Mouse (Mus musculus): ENCODE data around the gene Nfic. TPM values are rescaled to one million over a fixed set of nuclear protein-coding genes. Genes with fewer than 3 reads are reported as not detected.
A peak's percentile ranks its signal among the peaks of the same experiment; 100 is the strongest.

The Nfic gene
- 10 to 100 TPM; 59.5 to 66.8 TPM for total RNA-seq (2021)

DNA sequence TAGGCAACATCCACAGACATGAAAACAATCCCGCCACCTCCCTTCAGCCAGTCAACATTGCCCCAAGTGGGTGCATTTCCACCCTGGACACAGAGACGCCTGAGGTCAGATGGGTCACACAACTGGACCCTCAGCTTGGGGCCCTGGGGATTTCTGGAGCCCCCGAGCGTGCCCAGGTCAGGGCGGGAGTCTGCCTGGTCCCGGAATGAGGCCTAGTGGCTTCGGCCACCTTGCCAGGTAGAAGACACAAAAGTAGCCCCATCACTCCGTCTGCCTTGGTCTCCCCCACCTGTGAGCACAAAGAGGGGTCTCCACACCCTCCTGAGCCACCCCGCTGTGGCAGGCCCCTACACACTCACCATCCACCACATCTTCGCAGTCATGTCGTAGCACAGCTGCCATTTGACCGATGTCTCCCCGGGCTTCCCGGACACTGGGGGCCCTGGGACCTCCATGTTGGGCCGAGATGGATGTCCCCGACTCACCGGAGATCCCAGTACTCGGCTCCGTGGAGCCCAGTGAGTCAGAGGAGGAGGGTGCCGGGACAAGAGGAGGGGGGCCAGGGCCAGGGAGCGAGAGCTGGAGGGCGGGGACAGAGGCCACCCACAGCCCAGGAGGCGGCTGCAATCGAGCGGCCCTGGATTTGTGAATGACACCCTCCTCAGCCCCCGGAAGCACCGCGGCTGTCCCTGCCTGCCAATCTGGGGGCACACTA lies at the start of gene Nfic:
Gene Nfic (minus strand): TSS at position 455 of the 715 bp plus-strand sequence.
- DNase-seq (ENCODE audit: extremely low spot score in 1 of 2, low spot score in 1 of 2), result peak in 1 of 2 experiments; percentile 8

GRCm38 (mm10) chr10:81502658-81503057 lies 47.2 kb upstream of the Nfic start:
- peak; percentile 98 to 99 for DNase-seq (ENCODE audit: extremely low spot score in 1 of 2, low spot score in 1 of 2)

DNA sequence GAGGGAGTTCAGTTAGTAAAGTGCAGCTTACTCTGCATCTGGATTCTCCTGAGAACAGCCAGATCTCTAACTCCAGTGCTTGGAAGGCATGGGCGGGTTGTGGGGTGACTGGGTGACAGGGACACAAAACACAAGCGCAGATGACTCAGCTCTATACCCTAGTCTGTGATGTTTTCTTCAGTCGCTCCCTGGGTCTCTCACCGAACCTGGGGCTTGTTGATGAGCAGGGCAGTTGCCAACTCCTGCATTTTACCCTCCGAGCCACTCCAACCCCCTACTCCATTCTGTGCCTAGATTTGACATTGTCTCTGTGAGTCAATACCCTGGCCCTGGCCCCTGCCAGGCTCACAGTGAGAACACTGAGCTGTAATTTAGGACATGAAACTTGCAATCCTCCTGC lies 46.4 kb upstream of the Nfic start:
- DNase-seq (ENCODE audit: extremely low spot score in 1 of 2, low spot score in 1 of 2), result no peak

GRCm38 (mm10) chr10:81500032-81500431 lies 44.6 kb upstream of the Nfic start, which contains the start of gene S1pr4:
S1pr4 (minus strand) TSS chr10:81500132.
- DNase-seq (ENCODE audit: extremely low spot score in 1 of 2, low spot score in 1 of 2), result no peak

DNA sequence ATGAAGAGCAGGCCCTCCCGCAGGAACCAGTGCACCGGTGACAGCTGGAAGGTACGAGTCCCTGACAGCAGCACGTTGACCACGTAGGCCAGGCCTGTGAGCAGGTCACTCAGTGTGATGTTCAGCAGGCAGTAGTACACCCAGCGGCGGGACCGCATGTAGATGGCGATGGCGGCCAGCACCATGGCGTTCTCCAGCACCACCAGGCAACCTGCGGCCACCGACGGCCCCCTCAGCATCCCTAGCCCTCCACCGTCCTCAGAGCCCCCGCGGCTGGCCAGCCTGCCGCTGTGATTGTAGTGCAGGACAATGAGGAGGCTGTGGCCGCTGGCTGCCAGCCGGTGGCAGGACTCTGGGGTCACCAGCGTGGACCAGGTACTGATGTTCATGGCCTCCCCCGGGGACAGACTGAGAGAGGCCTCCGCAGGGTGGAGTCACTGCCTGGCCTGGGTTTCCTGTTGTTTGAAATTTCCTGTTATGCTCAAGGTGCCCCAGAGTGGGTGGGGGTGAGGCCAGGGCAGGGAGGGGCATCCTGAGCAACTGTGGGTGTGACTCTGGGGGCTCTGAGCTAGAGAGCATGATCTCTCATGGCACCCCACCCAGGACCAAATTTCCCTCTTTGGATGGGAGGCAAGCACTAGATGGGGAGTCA lies 43.9 kb upstream of the Nfic start:
- no peak for DNase-seq (ENCODE audit: extremely low spot score in 1 of 2, low spot score in 1 of 2)

- DNase-seq (ENCODE audit: extremely low spot score in 1 of 2, low spot score in 1 of 2), result no peak
Observed at GRCm38 (mm10) chr10:81498316-81499249, 43.1 kb upstream of the Nfic start.

- no peak for DNase-seq (ENCODE audit: extremely low spot score in 1 of 2, low spot score in 1 of 2)
Observed at GRCm38 (mm10) chr10:81497401-81498270, 42.2 kb upstream of the Nfic start.

- DNase-seq (ENCODE audit: extremely low spot score in 1 of 2, low spot score in 1 of 2), result no peak
Observed at GRCm38 (mm10) chr10:81496969-81497368, 41.5 kb upstream of the Nfic start.

DNA sequence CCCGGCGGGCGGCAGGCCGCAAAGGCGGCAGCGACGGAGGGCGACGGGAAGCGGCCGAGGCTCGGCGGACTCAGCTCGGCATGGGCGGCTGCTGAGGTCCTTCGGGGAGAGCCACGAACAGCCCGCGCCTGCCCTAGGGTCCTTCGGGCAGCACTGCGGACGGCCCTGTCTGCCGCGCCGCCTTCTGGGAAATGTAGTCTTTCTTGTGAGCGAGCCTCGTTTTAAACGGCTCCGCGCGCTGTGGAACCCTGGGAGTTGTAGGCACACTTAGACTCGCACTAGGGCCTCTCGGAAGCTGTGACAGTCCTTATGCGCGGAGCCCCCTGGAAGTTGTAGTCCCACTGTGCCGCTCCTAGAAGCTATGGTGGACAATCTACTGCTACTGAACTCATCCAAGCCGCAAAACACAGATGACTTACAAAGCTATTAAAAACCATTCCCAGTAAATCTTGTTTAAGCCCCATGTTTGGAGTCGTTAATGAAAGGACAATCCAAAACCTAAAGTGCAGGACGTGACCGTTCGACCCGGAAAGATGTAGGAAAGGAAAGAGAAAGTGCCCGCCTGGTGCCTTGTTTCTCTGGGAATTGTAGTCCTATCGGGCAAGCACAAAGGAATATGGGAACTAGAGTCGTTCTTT lies 40.9 kb upstream of the Nfic start, which contains the start of gene Ncln:
Gene Ncln (minus strand): TSS at position 129 of the 638 bp plus-strand sequence.
- peak; percentile 90 to 92 for DNase-seq (ENCODE audit: extremely low spot score in 1 of 2, low spot score in 1 of 2)

- peak in 1 of 2 experiments; percentile 48 for DNase-seq (ENCODE audit: extremely low spot score in 1 of 2, low spot score in 1 of 2)
Observed at GRCm38 (mm10) chr10:81495616-81496263, 40.3 kb upstream of the Nfic start.

GRCm38 (mm10) chr10:81495151-81495550 lies 39.7 kb upstream of the Nfic start:
- DNase-seq (ENCODE audit: extremely low spot score in 1 of 2, low spot score in 1 of 2), result no peak

- DNase-seq (ENCODE audit: extremely low spot score in 1 of 2, low spot score in 1 of 2), result no peak
Observed at GRCm38 (mm10) chr10:81494260-81495041, 39.0 kb upstream of the Nfic start.

- DNase-seq (ENCODE audit: extremely low spot score in 1 of 2, low spot score in 1 of 2), result no peak
Observed at GRCm38 (mm10) chr10:81493601-81494220, 38.3 kb upstream of the Nfic start.

DNA sequence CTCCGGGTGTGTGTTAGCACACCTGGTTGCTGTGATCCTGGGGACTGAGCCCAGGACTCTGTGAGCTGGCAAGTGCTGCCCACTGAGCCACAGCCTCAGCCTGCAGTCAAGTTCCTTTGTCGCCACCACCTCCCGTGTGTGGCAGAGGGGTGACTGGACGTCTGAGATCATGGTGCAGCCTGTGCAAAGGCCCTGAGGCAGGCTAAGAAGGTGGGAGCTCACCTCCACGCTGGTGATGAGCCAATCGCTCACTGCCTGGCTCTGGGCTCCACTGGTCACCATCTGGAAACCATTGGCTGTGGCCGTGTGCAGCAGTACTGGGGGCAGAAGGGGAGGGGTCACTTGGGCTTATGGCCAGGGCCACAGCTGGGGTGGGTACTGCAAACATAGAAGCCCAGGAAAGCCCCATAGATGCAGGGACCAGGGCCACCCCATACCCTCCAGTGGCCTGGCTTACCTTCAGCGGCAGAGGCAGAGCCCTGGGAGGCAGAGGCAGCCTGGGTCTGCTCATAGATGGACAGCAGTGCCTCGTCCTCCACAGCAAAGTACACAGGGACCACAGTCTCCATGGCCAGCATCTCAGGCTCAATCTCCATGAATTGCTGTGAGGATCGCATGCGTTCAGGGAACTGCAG lies 37.3 kb upstream of the Nfic start:
- DNase-seq (ENCODE audit: extremely low spot score in 1 of 2, low spot score in 1 of 2), result no peak

GRCm38 (mm10) chr10:81491018-81491417 lies 35.6 kb upstream of the Nfic start:
- DNase-seq (ENCODE audit: extremely low spot score in 1 of 2, low spot score in 1 of 2), result no peak

GRCm38 (mm10) chr10:81489941-81490340 lies 34.5 kb upstream of the Nfic start:
- DNase-seq (ENCODE audit: extremely low spot score in 1 of 2, low spot score in 1 of 2), result no peak

- DNase-seq (ENCODE audit: extremely low spot score in 1 of 2, low spot score in 1 of 2), result no peak
Observed at GRCm38 (mm10) chr10:81488081-81488480, 32.6 kb upstream of the Nfic start.
